Mouse (Mus musculus) adrenal gland, postnatal 4 days (tissue): ENCODE measurements at regions not wholly inside any gene's neighbourhood (a gene's known extent, or its start where the extent isn't known, plus 50 kb on each side); places are given as distances from the start of the nearest gene placed in this dataset.
"Not testable (repeated sequence)": the region's sequence is repeated elsewhere in the genome, so short reads cannot be mapped to it uniquely, and the experiment has no call there.

Experiments used
- DNase-seq, 2 experiments: peaks; one replicate each; pipeline ENCODE4 v3.0.0; 2021 to 2022; ENCODE audit warnings: low spot score in 2 of 2, mixed read lengths in 2 of 2

- DNase-seq = no peak
These were observed 104.0 kb upstream of the Stt3b start for GRCm38 (mm10) chr9:115414190-115414589.

DNA sequence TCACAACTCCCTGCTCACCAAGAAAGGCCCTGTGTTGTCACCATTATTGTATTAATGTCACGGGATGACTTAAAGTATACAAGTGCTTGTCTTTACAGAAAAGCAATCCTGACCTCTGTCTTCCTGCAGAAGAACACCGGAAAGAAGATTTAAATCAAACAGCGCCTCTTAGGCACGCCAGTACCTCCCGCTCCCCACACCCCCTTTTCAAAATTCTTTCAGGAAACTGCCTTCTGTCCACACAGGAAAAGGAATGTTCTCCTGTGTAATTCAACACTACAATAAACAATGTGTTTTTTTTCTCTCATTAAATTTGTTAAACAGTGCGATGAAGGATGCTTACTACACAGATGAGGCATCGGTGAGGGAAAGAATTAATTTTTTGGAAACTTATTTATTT, 112.6 kb upstream of the Stt3b start:
- DNase-seq = no peak

GRCm38 (mm10) chr9:115426682-115427081, 116.5 kb upstream of the Stt3b start:
- DNase-seq = no peak

DNA sequence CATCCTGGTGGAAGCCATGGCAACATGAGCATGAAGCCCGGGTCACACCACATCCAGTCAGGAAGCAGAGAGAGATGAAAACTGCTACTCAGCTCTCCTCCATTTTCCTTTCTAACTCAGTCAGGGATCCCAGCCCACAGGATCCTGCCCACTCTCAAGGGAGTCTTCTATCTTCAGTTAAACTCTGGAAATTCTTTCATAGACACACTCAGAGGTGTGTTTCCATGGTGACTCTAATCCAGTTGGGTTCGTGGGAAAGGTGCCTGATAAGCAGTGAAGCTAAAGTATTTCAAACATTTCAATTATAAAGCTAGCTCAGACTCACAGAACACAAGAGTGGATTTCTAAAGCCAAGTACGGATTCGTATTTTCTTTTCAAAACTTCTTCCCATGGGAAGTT, 120.0 kb upstream of the Stt3b start:
- DNase-seq = no peak

DNA sequence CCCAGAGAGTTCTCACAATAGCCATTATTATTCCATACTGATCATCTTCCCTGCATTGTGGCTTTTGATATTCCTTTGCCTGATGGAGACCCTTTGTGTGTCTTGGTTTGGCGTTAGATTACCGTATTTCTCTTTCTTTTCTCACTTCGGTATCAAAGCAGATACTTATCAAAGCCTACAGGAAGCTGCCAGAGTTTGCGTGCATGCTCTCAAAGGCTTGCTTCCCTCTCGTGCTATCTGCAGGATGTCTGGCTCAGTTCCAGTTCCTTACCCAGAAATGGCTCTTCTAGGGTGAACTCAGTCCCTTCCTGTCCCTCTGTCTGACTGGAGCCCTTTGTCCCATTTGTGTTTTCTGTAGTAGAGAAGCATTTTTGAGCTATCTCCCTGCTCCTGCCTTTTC, 124.5 kb upstream of the Stt3b start:
- no peak for DNase-seq

DNA sequence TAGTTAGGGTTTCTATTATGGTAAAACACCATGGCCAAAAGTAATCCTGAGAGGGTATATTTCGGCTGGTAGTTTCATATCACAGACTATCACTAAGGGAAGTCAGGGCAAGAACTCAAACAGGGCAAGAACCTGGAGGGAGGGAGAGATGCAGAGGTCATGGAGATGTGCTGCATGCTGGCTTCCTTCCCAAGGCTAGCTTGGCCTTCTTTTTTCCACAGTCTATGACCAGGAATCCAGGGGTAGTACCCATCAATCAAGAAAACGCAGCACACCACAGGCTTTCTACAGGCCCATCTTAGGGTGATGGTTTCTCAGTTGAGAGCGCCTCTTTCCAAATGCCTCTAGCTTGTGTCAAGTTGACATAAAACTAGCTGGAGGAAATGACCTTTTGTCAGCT, 126.1 kb upstream of the Stt3b start:
- no peak for DNase-seq

DNA sequence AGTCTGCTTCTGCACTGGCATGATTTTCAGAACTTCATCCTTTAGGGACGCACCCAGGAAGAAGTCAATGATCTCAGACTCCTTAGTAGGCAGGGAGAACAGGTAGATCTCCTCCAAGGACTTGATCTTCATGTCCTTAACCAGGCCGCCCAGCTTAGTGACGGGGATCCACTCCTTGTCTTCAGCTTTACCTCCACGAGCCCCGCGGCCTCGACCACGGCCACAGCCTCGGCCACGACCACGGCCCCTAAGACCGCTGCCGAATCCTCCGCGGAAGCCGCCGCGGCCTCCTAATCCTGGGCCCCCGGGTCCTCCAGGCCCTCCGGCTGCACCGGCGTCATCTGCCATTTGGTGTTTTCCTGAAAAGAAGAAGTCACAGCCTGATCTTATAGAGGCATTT, 128.0 kb upstream of the Stt3b start:
- not testable (repeated sequence) for DNase-seq

- DNase-seq = no peak
These were observed 136.5 kb upstream of the Stt3b start for GRCm38 (mm10) chr9:115446681-115447080.

- DNase-seq = no peak
These were observed 140.6 kb upstream of the Stt3b start for GRCm38 (mm10) chr9:115450741-115451320.

- no peak for DNase-seq
These were observed 144.6 kb upstream of the Stt3b start for GRCm38 (mm10) chr9:115454771-115455170.

DNA sequence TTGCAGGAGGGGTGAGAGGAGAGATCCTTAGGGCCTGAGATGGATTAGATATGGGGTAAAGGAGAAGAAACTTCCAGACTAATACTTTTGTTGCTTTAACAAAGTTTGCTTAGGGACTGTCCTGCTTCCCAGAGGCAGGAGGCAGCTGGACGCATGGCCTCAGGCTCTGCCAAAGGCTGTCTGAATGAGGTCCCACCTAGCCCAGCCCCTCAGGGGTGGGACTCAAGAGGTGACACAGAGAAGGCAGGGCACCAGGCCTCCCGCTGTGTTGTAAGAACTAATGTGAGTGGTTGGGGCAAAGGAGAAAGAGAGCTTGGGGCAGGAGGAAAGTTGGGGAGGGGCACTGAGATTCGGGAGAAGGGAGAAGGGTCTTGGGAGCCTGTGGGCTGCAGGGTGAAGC, 145.9 kb upstream of the Stt3b start:
- no peak for DNase-seq

DNA sequence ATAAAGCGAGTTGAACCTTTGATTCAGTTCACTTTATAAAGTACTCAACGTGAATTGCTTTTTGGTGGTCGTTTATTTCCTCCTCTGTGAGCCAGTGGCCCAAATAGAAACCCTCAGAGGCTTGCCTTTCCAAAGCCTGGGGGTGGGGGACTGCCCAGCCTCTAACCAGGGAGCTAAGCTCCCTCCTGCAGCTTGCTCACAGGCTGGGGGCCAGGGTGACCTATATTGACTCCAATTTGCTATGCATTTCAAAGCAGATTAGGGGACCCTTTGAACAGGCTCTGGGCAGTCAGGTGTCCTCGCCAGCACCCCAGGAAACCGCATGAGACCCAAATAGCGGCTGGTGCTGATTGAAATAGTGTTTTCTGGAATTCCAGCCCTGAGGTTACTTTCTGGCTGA, 146.4 kb upstream of the Stt3b start:
- DNase-seq = no peak

DNA sequence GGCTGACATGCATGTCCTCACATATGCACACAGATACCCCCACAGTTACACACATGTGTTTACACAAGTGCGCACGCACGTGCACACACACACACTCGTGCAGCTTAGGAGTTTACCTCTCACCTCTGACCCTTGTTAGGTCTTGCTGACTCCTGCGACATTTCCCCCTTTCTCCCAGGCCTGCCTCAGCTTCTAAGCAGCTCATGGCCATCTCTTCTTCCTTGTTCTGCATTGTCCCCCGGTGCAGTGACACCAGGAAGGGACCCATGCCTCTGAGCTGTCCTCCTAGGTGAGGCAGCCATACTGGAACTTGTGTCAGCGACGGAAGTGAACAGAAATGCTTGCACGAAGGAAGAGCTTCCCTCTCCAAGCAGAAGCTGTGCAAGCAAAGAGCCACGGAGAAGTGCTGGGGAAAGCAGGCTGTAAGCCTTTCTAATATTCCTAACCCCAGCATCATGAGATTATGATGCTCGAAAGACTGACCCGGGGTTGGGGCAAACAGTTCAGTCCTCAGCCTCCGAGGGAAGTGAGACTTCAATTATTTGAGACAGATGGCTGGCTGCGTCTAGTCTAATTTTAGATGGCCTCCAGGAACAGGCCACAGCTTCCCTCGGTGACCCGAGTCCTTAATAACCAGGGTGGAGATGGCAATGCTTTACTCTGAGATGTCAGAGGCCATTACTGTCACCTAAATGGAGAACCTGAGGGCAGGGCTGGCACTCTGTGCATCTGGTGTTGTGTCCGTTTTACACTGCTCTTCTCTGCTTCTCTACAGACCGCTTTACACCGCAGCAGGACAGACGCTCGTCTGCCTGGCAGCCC, 147.9 kb upstream of the Stt3b start:
- no peak for DNase-seq

GRCm38 (mm10) chr9:115459075-115459474, 148.9 kb upstream of the Stt3b start:
- not testable (repeated sequence) for DNase-seq

GRCm38 (mm10) chr9:115465326-115465725, 155.1 kb upstream of the Stt3b start:
- DNase-seq = no peak

DNA sequence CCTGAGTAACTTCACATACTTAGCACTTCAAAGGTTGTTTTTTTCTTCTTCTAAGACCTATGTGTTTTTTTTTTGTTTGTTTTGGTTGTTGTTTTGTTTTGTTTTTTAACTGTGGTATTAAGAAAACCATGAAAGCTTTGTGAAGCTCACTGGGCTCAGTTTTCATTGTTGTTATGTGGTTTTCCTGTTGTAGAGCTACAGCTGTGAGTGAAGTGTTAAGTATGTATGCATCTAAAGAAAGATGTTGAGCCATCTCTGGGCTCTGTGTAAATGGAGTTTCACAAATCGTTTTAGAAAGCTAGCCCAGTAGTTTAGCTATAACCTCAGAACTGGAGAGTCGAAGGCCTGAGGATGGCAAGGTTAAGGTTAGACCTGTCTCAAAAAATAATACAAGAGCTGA, 158.4 kb upstream of the Stt3b start:
- no peak for DNase-seq

GRCm38 (mm10) chr9:115471582-115471981, 161.4 kb upstream of the Stt3b start:
- DNase-seq = no peak

- DNase-seq = no peak
These were observed 162.8 kb upstream of the Stt3b start for GRCm38 (mm10) chr9:115473037-115473436.

DNA sequence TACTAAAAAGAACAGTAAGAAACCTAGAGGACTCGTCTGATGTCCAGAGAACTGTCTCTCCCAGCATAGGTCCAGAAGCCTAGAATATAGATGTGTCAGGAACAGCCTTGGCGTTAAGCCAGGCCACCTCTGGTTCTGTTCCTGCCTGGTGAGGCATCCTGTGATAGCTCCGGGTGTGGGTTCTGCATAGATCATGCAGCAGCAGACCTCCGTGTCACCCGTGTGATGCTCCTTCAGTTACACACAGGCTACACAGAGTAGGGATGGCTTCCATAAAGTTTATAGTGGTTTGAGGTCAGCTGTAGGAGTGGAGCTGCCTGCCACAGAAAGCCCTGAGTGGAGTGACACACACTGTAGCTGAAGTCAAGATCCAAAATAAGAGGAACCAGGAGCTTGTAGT, 163.6 kb upstream of the Stt3b start:
- no peak for DNase-seq

- no peak for DNase-seq
These were observed 164.1 kb upstream of the Stt3b start for GRCm38 (mm10) chr9:115474342-115474741.

- DNase-seq = no peak
These were observed 166.0 kb upstream of the Stt3b start for GRCm38 (mm10) chr9:115476205-115476604.

DNA sequence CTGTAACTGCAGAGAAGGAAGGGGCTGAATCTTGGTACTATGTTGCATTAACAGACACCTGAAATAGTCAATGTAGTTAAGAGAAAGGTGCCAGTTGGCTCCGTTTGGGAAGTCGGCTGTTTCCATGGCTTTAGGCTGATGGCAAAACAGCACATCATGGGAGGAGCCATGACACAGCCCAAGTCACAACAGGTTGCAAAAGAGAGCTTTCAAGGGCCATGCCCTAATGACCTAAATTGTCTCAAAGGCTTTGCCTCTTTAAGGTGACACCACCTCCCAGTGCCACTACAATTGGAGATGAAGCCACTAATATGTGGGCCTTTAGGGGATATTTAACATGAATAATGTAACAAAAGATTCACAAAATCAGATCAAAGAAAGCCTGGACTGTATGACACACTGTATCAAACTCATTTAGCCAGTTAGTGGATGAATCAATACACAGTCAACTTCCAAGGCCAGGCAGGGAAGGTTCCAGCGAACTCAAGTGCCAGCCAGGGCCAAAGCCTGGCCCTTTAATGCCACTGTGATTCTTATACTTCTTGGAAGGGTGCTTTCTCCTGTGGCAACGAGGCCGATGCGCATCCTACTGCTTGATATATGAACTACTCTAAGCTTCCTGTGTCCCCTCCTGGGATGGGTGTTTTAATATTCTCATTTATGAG, 167.5 kb upstream of the Stt3b start:
- DNase-seq = no peak

DNA sequence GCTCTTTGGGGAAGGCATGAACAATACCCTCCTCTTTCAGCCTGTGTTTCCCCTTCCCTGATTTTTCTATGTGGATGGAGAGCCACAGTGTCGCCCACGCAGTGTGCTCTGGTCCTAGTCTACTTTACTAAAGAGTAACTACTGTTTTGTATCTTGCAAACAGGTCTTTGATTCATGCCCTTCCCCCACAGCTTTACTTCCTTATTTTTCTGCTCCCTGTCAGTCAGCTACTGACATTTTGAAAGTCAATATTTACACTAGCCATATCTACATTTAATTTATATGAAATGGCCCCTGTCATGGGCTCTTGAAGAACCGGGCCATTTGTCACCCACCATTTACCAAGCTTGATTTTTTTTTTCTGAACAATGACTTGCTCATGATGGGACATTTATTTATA, 168.7 kb upstream of the Stt3b start:
- no peak for DNase-seq
